Mouse (Mus musculus) CD4-positive, CD25-positive, alpha-beta regulatory T cell, adult 2 months (primary cell): ENCODE measurements around the gene Mettl16.
A peak's percentile ranks its signal among the peaks of the same experiment; 100 is the strongest.

ENCODE experiments used
- DNase-seq: peaks from one replicate; pipeline ENCODE4 v3.0.0-alpha.2; 2012; ENCODE audit warnings: low read depth, low spot score

Gene Mettl16

DNA sequence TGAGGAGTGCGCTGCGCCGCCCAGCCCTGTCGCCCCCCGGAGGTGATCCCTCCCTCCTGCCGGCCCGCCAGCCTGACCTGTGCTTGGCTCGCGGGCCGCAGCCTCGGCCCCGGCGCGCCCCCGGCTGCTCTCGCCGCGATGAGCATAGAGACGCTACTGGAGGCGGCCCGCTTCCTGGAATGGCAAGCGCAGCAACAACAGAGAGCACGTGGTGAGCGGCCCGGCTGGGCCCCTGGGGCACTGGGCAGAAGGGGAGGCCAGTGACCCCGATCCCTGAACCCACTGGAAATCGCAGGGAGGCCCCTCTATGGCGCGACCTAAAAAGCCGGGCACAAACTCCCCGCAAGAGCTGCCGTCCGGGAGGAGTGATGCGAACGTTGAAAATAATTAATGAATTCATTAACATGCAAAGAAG is 60.6 kb downstream of the Mettl16 start:
- DNase-seq = peak; percentile 72

DNA sequence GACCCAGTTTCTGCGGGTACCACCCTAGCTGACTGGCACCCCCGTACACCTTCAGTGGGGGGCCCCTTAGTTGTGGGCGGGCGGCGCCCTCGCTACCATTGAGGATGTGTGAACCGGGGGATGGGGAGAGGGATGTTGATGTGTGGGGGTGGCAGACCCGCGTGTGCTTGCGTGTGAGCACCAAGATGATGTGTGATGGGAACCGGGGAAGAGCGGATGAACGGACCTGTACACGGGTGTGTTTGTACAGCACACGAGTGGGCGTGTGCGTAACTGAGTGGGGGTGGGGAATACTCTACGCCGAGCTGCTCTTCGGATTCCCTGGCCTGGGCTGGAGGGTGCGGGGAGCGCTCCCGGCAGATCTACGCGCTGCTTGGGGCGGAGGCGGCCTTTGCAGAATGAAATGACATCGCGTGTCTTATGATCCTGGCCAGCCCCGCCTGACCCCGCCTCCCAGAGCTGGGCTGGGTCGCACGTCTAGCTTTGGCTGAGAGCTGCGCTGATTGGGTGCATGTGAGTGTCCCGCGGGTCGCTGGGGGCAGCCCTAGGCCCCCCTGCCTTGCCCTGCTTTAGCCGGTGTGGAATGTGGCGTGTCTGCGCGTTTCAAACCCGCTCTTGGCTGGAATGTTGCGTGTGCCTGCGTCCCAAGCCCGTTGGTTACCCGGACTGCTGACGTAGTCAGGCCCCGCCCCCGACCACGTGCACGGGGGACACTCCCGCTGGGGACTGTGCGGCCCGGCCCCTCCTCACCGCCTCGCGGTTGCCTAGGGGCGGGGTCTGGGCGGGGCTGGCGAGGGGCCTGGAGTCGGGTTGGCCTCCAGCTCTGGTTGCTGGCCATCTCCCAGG is 61.2 kb downstream of the Mettl16 start:
- DNase-seq = peak; percentile 98

DNA sequence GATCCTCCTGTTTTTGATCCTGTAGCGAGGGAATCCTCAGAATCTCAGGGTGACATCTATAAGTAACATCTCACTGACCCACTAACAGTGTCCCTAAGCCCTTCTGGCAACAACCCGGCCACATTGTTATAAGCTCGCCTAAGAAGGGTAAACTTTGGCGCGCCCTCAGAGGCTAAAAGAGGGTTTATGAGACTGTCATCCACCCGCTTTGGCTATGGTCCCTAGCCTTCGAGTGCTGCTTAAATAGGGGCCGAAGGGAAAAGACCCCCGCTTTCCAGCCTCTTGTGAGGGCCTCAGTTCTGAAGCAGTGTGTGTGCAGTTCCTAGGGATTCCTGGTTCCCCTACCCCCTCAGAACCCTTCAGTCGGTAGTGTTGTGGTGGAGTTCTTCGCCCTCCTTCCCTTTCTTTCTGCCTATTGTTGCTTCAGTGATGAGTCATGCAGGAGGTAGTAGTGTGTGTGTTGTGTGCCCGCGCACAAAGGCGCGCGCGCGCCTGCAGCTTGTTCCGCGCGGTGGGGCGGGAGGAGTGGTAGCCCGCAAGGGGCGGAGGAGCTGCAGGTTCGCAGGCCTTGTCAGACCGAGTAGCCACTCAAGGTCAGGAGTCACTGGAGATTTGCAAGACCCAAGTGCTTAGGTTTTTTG is 62.0 kb downstream of the Mettl16 start:
- peak; percentile 85 for DNase-seq

DNA sequence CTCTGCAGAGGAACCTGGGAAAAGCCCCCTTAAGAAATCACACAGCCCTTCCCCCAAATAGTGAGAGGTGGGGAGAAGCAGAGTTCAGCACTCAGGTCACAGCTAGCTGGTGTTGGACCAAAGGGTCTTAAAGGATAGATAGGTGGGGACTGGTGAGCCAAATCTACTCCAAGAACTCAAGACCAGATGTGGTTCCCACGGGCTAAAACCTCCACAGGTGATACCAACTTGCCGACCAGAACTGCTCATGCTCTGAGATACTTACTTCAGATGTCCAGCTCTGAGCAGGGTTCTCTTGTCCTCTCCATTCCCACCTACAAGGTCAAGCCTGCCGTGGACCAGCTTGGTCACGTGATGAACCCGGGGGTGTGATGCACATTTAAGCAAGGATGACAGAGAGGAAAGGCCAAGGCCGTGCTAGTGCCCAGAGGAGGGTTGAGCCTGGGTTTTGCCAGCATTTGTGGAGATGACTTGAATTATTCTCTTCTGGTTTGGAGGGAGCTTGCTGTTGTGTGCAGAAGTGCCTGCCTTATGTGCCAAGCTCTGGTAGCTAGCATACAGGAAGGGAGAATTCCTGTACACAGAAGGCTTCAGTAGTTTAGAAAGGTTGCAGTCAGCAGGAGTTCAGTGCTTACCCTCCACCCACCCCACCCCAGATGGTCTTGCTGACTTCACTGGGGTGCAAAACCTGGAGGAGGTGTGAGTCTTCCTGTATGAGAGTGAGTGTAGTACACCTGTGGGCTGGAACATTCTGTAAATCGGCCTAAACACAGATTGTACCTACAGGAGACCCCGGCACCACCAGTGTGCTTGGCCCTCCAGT is 63.1 kb downstream of the Mettl16 start:
- no peak for DNase-seq

DNA sequence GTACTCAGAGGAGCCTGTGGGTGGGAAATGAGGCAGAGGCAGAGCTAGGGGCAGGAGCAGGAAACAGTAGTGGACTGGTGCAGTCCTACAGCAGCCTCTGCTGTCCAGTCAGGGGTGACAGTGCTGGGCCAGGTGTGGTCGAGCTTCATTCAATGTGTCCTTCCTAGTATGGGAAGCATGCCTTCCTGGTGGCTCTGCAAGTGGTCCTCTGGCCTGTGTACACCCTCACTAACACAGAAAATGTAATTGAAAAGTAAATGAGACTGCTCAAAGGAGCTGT is 63.7 kb downstream of the Mettl16 start:
- DNase-seq = no peak

DNA sequence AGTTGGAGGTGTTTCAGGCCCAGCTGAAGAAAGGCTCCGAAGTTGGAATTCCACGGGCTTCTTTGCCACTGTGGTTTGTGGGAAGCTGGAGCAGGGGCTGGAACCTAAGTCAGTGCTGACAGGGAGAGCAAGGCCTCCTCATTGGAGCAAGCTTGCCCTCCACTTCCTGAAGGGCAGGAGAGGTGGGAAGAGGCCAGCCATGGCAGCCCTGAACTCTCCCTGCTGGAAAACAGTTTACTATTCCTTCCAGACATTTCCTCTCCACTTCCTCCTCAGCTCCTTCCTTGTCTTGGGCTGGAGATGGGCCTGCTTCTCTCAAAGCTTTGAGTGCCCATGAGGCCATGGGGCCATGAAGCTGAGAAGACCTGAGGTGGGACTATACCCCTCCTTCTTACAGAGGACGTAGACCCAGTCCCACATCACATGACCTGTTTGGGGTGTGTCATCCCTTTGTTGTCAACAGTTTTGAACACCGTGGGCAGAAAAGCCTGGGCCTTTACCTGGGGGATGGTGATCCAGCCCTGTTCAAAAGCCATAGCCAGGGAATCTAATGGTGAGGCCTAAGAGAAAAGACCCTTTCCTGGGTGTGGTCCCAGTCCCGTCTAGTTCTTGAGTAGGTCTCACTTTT is 64.1 kb downstream of the Mettl16 start:
- peak; percentile 41 for DNase-seq

DNA sequence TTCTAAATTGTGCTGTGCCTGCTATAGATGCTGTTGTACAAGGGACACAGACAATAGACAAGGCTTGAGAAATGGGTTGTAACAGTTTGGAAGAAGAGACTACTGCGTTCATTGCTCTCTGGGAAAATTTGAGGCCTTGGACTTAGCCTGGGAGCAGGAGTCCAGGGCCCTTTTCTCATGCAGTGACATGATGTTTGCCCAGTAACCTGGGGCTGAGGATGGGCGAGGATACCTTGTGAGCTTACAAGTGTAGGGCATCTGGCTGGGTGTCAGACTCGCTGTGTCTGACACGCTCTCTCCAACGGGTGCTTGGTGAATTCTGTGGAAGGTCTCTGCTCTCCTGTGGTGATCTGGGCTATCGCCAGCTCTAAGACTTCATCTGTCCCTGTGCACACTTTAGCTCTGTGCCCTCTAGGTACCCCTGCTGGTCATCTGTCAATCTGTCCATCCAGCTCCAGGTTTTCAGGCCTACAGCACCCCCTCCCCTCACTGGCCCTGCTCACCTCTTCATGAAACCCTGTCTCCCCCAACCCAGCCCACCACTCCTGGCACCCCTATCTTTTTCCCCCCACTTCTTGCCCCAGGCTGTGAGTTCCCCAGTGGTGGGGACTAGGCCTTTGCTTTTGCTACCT is 65.1 kb downstream of the Mettl16 start:
- no peak for DNase-seq

DNA sequence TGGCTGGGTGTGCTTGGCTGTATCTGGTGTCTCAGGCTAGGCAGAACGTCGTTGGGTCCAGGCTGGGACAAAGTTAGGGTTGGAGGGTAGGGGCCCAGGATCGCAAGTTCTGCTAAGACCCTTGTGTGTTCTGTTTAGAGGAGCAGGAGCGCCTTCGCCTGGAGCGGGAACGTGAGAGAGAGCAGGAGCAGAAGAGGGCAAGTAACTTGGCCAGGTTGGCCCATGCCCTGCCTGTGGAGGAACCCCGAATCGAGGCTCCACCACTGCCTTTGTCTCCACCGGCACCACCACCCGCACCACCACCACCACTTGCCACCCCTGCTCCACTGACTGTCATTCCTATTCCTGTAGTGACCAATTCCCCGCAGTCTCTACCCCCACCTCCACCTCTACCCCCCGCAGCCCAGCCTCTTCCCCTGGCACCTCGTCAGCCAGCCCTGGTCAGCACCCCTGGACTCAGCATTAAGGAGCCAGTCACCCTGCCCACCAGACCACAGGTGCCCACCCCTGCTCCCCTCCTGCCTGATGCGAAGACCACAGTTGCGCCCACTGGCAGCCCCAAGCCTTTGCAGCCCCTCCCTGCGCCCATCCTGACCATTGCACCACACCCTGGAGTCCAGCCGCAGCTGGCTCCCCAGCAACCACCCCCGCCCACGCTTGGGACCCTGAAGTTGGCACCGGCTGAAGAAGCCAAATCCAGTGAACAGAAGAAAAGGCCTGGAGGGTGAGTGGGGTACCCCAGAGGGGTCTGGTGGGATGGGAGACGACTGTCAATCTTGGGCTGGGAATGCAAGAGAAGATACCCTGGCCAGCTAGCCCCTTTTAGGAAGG is 65.8 kb downstream of the Mettl16 start:
- DNase-seq = no peak

DNA sequence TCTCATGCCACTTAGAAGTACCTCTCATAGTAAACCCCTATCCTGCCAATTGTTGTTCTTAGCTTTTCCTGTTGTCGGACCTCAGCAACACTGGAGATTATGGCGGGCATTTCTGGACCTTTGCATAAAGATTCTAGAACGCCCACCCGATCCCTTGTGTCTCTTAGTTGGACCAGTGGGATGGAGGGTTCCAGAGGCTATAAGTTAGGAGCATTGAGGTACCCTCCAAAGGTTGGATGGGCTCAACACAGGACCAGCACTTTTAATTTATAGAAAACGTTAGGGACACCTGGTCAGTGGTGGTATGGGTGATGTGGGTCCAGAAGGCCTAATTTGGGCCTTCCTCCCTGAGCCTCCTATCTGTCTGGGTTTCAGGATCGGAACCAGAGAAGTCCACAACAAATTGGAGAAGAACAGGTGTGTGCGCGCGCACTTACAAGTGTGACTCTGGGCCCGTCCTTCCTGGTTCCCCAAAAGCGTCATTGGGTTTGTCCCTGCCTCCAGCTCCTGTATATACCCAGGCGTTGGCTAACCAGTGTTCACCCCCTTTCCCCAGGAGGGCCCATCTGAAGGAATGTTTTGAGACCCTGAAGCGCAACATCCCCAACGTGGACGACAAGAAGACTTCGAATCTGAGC is 66.5 kb downstream of the Mettl16 start:
- DNase-seq = no peak

DNA sequence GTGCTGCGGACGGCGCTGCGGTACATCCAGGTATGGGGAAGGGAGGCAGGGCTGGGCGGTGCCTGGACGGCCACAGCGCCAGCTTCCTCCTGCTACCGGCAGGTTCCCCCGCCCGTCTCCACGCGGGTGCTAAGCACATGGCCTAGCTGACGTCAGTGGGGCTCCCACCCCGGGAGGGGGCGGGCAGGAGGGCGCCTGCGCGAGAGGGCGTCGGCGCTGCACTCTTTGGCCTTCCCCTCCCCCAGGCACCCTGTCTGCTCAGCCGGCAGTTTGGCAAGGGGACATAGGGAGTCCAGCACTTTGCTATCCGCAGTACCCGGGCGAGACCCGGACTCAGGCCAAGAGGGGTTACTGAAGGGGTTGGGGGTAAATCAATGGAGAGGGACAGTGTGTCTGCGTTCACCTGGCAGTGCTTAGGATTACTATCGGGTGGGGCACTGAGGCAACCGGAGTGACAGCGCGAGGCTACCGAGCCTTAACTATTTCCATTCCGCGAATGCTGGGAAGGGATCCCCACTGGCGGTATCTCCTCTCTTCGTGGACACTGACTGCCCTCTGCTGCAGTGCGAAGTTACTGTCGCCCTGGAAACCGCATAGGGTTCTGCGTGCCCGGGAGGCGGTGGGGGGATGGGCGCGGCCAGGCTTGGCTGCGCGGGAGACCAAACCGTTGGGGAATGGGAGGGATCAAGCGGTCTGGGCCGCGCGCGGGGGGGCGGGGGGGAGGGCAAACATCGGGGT is 67.2 kb downstream of the Mettl16 start:
- peak; percentile 98 for DNase-seq

DNA sequence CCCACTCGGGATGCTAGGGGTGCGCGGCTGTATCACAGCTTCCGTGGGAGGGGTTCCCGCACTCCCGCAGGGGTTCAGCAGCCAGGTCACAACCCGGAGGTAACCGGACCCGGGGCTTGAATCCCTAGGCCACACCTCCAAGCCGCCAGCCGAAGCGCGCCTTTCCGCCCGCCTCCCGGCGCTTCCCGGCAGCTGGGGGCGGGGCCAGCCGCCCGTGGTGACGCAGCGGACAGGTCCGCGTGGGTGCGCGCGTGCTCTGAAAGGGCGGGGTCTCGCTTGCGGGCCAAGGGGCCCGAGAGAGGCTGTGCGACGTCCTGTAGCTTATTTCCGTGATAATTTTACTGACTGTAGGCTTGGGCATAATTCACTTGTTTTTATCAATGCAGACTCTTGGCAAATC is 67.8 kb downstream of the Mettl16 start:
- DNase-seq = peak; percentile 98

DNA sequence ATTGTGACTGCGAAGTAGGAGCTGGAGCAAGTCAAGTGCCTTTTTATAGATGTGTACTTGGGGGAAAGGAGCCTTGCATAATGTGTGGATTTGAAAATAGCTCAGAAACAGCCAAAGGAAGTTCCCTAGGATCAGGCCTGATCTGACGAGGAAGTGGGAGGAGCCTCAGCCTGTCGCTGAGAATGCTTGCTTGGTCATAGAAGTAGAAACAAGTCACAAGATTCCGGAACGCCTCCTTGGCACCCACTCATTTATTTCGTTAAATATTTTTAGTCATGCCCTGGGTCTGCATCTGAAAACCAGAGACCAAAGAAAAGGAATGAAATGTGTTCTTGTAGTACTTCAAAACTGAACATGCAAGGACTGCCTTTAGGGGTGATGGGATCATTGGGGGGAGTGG is 68.3 kb downstream of the Mettl16 start:
- peak; percentile 89 for DNase-seq

DNA sequence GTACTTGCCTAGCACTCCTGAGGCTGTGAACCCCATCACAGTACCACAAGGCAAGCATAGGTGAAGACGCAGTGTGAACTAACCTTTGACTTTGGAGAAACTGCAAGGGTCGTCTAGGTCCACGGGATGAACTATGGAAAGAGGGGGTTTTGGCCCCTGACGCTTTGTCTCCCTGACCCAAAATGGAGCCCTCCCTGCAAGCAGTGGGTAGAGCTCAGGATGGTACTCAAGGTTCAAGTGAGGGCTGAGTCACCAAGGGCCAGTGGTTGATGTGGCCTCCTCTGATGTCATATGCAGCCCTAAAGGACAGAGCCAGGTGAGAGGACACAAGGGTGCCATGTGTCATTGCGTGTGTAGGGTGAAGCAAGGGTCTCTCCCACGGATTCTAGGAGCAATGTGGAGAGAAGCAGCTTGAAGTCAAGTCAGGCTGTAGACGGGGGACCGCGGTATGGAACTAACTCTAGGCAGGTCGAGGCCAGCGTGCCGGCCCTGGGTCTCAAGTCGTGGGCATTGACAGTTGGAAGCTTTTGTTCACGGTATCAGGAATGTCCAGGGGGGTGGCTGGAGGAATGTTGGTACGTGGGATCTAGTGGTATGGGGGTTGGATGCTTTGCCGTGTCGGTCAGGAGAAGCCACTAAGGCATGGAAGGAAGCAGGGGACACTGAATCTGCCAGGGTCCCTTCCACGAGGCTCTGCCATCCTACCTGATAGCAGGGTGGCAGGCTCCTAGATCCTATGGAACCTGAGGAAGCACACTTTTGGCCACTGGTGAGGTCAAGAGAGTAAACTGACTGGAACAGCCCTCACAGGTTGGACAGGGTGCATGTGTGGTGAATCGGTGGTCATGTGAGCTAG is 69.5 kb downstream of the Mettl16 start:
- no peak for DNase-seq

DNA sequence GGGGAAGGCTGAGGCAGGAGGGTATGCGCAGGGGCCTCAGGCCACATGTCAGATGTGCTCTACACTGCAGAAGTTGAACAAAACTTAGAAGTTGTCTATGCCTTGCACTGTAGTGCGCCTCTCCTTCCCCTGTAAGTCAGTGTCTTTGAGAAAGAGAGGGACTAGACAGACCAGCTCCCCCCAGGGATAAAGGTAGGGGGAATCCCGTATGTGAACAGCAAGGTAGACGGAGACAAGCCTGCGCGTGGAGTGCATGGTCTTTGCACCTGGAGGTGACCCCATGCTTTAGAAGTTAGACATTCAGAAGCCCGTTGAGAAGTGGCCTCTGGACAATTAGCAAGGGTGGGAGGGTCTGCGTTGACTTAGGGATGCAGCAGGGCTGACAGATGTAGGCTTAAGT is 70.1 kb downstream of the Mettl16 start:
- no peak for DNase-seq

DNA sequence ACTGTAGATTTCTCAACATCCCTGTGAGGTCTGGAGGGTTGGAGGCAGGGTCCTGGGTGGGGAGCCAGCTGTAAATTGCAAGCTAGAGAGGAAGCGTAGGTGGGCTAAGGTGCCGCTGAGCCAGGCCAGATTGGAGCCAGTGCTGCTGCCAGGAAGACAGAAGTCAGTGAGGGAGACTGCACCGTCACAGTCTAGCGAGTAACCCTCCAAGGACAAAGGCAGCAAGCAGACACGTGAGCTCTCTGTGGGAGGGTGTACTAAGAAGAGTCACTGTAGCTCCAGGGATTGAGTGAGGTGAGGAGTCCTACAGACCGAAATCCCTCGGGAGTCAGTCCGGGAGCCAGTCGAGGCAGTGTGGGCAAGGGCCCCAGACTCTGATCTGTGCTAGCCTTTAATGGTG is 70.7 kb downstream of the Mettl16 start:
- DNase-seq = no peak

DNA sequence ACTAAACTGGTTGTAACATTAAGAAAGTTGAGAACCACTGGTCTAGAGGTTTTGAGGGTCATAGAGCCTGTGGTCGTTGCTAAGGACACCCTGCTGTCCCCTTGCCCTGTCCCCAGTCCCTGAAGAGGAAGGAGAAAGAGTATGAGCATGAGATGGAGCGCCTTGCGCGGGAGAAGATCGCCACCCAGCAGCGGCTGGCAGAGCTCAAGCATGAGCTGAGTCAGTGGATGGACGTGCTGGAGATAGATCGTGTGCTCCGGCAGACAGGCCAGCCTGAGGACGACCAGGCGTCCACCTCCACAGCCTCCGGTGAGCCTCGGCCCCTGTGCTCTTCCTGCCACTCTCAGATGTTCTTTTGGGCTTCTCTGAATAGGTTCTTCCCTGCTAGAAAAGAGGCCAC is 71.4 kb downstream of the Mettl16 start:
- DNase-seq = no peak

DNA sequence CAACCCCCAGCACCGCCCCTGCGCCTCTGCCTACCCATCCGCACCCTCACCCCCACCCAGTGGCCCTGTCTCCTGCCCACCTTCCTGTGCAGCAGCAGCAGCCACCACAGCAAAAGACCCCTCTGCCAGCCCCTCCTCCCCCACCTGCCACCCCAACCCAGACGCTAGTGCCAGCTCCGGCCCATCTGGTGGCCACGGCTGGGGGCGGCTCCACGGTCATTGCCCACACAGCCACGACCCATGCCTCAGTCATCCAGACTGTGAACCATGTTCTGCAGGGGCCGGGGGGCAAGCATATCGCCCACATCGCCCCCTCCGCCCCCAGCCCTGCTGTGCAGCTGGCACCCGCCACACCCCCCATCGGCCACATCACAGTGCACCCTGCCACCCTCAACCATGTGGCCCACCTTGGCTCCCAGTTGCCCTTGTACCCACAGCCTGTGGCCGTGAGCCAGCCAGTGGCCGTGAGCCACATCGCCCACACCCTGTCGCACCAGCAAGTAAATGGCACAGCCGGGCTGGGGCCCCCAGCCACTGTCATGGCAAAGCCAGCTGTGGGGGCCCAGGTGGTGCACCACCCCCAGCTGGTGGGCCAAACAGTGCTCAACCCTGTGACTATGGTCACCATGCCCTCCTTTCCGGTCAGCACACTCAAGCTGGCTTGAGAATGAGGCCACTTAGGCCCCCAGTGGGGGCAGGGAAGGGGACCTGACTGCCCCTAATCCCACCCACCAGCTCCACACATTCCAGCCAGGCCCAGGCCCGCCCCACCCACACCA is 72.2 kb downstream of the Mettl16 start:
- no peak for DNase-seq

DNA sequence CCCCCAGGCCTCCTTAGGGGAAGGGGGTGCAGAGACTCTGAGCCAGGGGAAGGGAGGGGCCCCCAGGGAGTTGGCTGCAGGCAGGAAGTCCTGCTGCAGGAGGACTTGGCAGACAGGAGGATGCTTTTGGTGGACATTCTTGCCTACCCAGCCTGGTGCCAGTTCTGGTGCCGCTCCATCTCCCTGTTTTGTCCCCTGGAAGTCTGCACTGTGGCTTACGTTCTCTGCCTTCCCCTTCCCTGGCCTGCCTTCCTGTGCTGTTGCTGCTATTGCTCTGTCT is 72.7 kb downstream of the Mettl16 start:
- DNase-seq = no peak
